8 mouse cellular contexts compared by ENCODE assay signal in genomic region chr4:152120311-152121182, GRCm38 (mm10). TPM values are rescaled to one million over a fixed set of nuclear protein-coding genes. Genes with fewer than 3 reads are reported as not detected.
A peak's percentile ranks its signal among the peaks of the same experiment; 100 is the strongest.
DNase-seq lines count a peak whose midpoint lies in the region; ATAC-seq and TF ChIP-seq lines count a peak whose summit lies in the region.

No protein-coding gene starts in this region.

- no peak overlapping the region for H3K27ac ChIP-seq in heart, embryonic 10.5 days
- no peak overlapping the region for H3K27ac ChIP-seq in heart, postnatal 0 days (ENCODE audit: low read depth)
- H3K27ac ChIP-seq in midbrain, embryonic 12.5 days (replicated peaks): no peak overlapping the region

- WGBS in heart, embryonic 10.5 days: 2% methylated on average over 31 of the region's 31 CpGs
- 4% methylated on average over 31 of the region's 31 CpGs for WGBS in heart, postnatal 0 days
- 2% methylated on average over 31 of the region's 31 CpGs for WGBS in midbrain, embryonic 12.5 days

- peaks cover 98% of the 10 kb centered on the region for H3K27me3 ChIP-seq in heart, embryonic 10.5 days (ENCODE audit: insufficient read depth, poor library complexity, severe bottlenecking)
- H3K27me3 ChIP-seq in heart, postnatal 0 days (ENCODE audit: control insufficient read depth, insufficient read depth, low read length): peaks cover 92% of the 10 kb centered on the region
- H3K27me3 ChIP-seq in midbrain, embryonic 12.5 days: peaks cover 100% of the 10 kb centered on the region

- ATAC-seq in CD4-positive, CD25-positive, alpha-beta regulatory T cell, adult 4 months: peak; percentile 62
- ATAC-seq in heart, postnatal 0 days (ENCODE audit: insufficient read depth, low read depth): no peak
- ATAC-seq in midbrain, embryonic 12.5 days (ENCODE audit: low FRiP score, low read depth): no peak
- ATAC-seq in erythroblast, adult 5-6 weeks (replicated peaks; ENCODE audit: low FRiP score, poor library complexity, severe bottlenecking): no peak

- H3K4me3 ChIP-seq in heart, embryonic 10.5 days: peak overlapping the region; percentile 42
- peak overlapping the region; percentile 33 for H3K4me3 ChIP-seq in heart, postnatal 0 days (ENCODE audit: low read depth, low read length)
- peak overlapping the region; percentile 18 for H3K4me3 ChIP-seq in midbrain, embryonic 12.5 days

- no peak for TF ChIP-seq EP300 in heart, postnatal 0 days (IDR thresholded peaks at IDR 0.05; ENCODE audit: low read depth)

- no peak for DNase-seq in heart, embryonic 10.5 days (ENCODE audit: low spot score)
- no peak for DNase-seq in heart, adult 18-20 months
- peak; percentile 48 for DNase-seq in heart, postnatal 0 days (ENCODE audit: low spot score)
- no peak for DNase-seq in cerebellum, adult 11-12 months
- no peak for DNase-seq in adrenal gland, adult 8-10 months

- no peak for TF ChIP-seq CTCF in heart, postnatal 0 days (IDR thresholded peaks at IDR 0.05; ENCODE audit: low read depth)

- H3K36me3 ChIP-seq in heart, embryonic 10.5 days: no peaks in the 10 kb centered on the region
- no peaks in the 10 kb centered on the region for H3K36me3 ChIP-seq in heart, postnatal 0 days (replicated peaks; ENCODE audit: control insufficient read depth, insufficient read depth, low read length)
- no peaks in the 10 kb centered on the region for H3K36me3 ChIP-seq in midbrain, embryonic 12.5 days

- peak overlapping the region; percentile 56 for H3K4me2 ChIP-seq in heart, postnatal 0 days (ENCODE audit: low read depth, low read length)
- H3K4me2 ChIP-seq in midbrain, embryonic 12.5 days (replicated peaks): peak overlapping the region; percentile 30

- H3K9me3 ChIP-seq in heart, embryonic 10.5 days: no peaks in the 10 kb centered on the region
- H3K9me3 ChIP-seq in heart, postnatal 0 days (replicated peaks; ENCODE audit: control insufficient read depth, low read length): no peaks in the 10 kb centered on the region
- no peaks in the 10 kb centered on the region for H3K9me3 ChIP-seq in midbrain, embryonic 12.5 days

- no peak overlapping the region; the same call in 1 of the 2 replicates for H3K9ac ChIP-seq in heart, postnatal 0 days (replicated peaks; ENCODE audit: low read depth, low read length)
- H3K9ac ChIP-seq in midbrain, embryonic 12.5 days (replicated peaks): 0 out of 2 replicates have a peak overlapping the region, but pooled peaks have one; percentile 26

- peaks cover 50% of the 10 kb centered on the region for H3K4me1 ChIP-seq in heart, embryonic 10.5 days
- peaks cover 21% of the 10 kb centered on the region for H3K4me1 ChIP-seq in heart, postnatal 0 days (ENCODE audit: control insufficient read depth, insufficient read depth)
- H3K4me1 ChIP-seq in midbrain, embryonic 12.5 days: peaks cover 33% of the 10 kb centered on the region

RNA-seq across cellular contexts. Expression of gene Tnfrsf25, which starts 4.8 kb away (rescaled TPM):
- polyA plus RNA-seq in heart, embryonic 10.5 days (2016; fragmentation: Nextera tagmentation; extraction: Ambion mirVana): 0.90 and 1.3 TPM in 2 replicates
- 1 to 10 TPM; 1.4 to 1.6 TPM for total RNA-seq in heart, adult 18-20 months (2021)
- polyA plus RNA-seq in CD4-positive, CD25-positive, alpha-beta regulatory T cell, adult 4 months (2017; shearing (Covaris generic)): 100 to 1,000 TPM; 125 to 170 TPM
- 0.89 TPM in 1 of 2 replicates, not detected in the other for total RNA-seq in heart, postnatal 0 days (2014; rRNA removed; ENCODE audit: low replicate concordance)
- 0.75 and 1.2 TPM in 2 replicates for polyA plus RNA-seq in heart, postnatal 0 days (2015; fragmentation: Nextera tagmentation; extraction: Ambion mirVana)
- 0.73 and 0.83 TPM in 2 replicates for polyA plus RNA-seq in midbrain, embryonic 12.5 days (2016; fragmentation: Nextera tagmentation; extraction: Ambion mirVana)
- total RNA-seq in adrenal gland, adult 8-10 months (2022): 1 to 10 TPM in 3 of 4 experiments, under 1 TPM in 1; 0.73 to 2.0 (median 1.3) TPM
- total RNA-seq in erythroblast, adult 5-6 weeks (2015; ENCODE audit: low replicate concordance): not detected in 2 replicates
- not detected in 2 replicates for total RNA-seq in erythroblast, adult 5-6 weeks (2017; ENCODE audit: low replicate concordance)

RNA-seq across cellular contexts. Expression of gene Espn, which starts 31.6 kb away (rescaled TPM):
- polyA plus RNA-seq in heart, embryonic 10.5 days (2016; fragmentation: Nextera tagmentation; extraction: Ambion mirVana): 1.4 and 4.0 TPM in 2 replicates
- total RNA-seq in heart, adult 18-20 months (2021): 1 to 10 TPM; 2.5 to 2.7 TPM
- polyA plus RNA-seq in CD4-positive, CD25-positive, alpha-beta regulatory T cell, adult 4 months (2017; shearing (Covaris generic)): 1 to 10 TPM; 9.5 to 9.9 TPM
- total RNA-seq in heart, postnatal 0 days (2014; rRNA removed; ENCODE audit: low replicate concordance): 0.34 and 0.97 TPM in 2 replicates
- polyA plus RNA-seq in heart, postnatal 0 days (2015; fragmentation: Nextera tagmentation; extraction: Ambion mirVana): 0.69 and 0.87 TPM in 2 replicates
- 0.26 TPM in 1 of 2 replicates, not detected in the other for polyA plus RNA-seq in midbrain, embryonic 12.5 days (2016; fragmentation: Nextera tagmentation; extraction: Ambion mirVana)
- 1 to 10 TPM; 2.1 to 6.0 (median 4.4) TPM for total RNA-seq in adrenal gland, adult 8-10 months (2022)
- total RNA-seq in erythroblast, adult 5-6 weeks (2015; ENCODE audit: low replicate concordance): not detected in 2 replicates
- total RNA-seq in erythroblast, adult 5-6 weeks (2017; ENCODE audit: low replicate concordance): 0.34 and 0.42 TPM in 2 replicates

RNA-seq across cellular contexts. Expression of gene Hes2, which starts 38.1 kb away (rescaled TPM):
- polyA plus RNA-seq in heart, embryonic 10.5 days (2016; fragmentation: Nextera tagmentation; extraction: Ambion mirVana): not detected in 2 replicates
- total RNA-seq in heart, adult 18-20 months (2021): not detected
- polyA plus RNA-seq in CD4-positive, CD25-positive, alpha-beta regulatory T cell, adult 4 months (2017; shearing (Covaris generic)): not detected
- not detected in 2 replicates for total RNA-seq in heart, postnatal 0 days (2014; rRNA removed; ENCODE audit: low replicate concordance)
- polyA plus RNA-seq in heart, postnatal 0 days (2015; fragmentation: Nextera tagmentation; extraction: Ambion mirVana): not detected in 2 replicates
- 0.47 and 0.60 TPM in 2 replicates for polyA plus RNA-seq in midbrain, embryonic 12.5 days (2016; fragmentation: Nextera tagmentation; extraction: Ambion mirVana)
- total RNA-seq in adrenal gland, adult 8-10 months (2022): not detected
- not detected in 2 replicates for total RNA-seq in erythroblast, adult 5-6 weeks (2015; ENCODE audit: low replicate concordance)
- total RNA-seq in erythroblast, adult 5-6 weeks (2017; ENCODE audit: low replicate concordance): not detected in 2 replicates

RNA-seq across cellular contexts. Expression of gene Plekhg5, which starts 48.2 kb away (rescaled TPM):
- polyA plus RNA-seq in heart, embryonic 10.5 days (2016; fragmentation: Nextera tagmentation; extraction: Ambion mirVana): 10.1 and 10.2 TPM in 2 replicates
- 10 to 100 TPM; 10.9 to 15.9 TPM for total RNA-seq in heart, adult 18-20 months (2021)
- 1 to 10 TPM; 1.7 to 2.4 TPM for polyA plus RNA-seq in CD4-positive, CD25-positive, alpha-beta regulatory T cell, adult 4 months (2017; shearing (Covaris generic))
- 16.6 and 18.0 TPM in 2 replicates for total RNA-seq in heart, postnatal 0 days (2014; rRNA removed; ENCODE audit: low replicate concordance)
- 8.8 and 10.6 TPM in 2 replicates for polyA plus RNA-seq in heart, postnatal 0 days (2015; fragmentation: Nextera tagmentation; extraction: Ambion mirVana)
- polyA plus RNA-seq in midbrain, embryonic 12.5 days (2016; fragmentation: Nextera tagmentation; extraction: Ambion mirVana): 9.4 and 9.9 TPM in 2 replicates
- 10 to 100 TPM in 3 of 4 experiments, 1 to 10 TPM in 1; 8.7 to 19.5 (median 15.4) TPM for total RNA-seq in adrenal gland, adult 8-10 months (2022)
- 0.42 TPM in 1 of 2 replicates, not detected in the other for total RNA-seq in erythroblast, adult 5-6 weeks (2015; ENCODE audit: low replicate concordance)
- 1.4 and 2.0 TPM in 2 replicates for total RNA-seq in erythroblast, adult 5-6 weeks (2017; ENCODE audit: low replicate concordance)

RNA-seq across cellular contexts. Expression of gene Acot7, which starts 57.4 kb away (rescaled TPM):
- polyA plus RNA-seq in heart, embryonic 10.5 days (2016; fragmentation: Nextera tagmentation; extraction: Ambion mirVana): 43.7 and 48.9 TPM in 2 replicates
- 10 to 100 TPM; 61.9 to 66.2 TPM for total RNA-seq in heart, adult 18-20 months (2021)
- polyA plus RNA-seq in CD4-positive, CD25-positive, alpha-beta regulatory T cell, adult 4 months (2017; shearing (Covaris generic)): 100 to 1,000 TPM; 108 to 145 TPM
- total RNA-seq in heart, postnatal 0 days (2014; rRNA removed; ENCODE audit: low replicate concordance): 17.9 and 39.5 TPM in 2 replicates
- polyA plus RNA-seq in heart, postnatal 0 days (2015; fragmentation: Nextera tagmentation; extraction: Ambion mirVana): 68.8 and 73.5 TPM in 2 replicates
- 104 and 105 TPM in 2 replicates for polyA plus RNA-seq in midbrain, embryonic 12.5 days (2016; fragmentation: Nextera tagmentation; extraction: Ambion mirVana)
- 10 to 100 TPM; 49.5 to 53.2 (median 51.8) TPM for total RNA-seq in adrenal gland, adult 8-10 months (2022)
- total RNA-seq in erythroblast, adult 5-6 weeks (2015; ENCODE audit: low replicate concordance): 15.3 and 19.4 TPM in 2 replicates
- total RNA-seq in erythroblast, adult 5-6 weeks (2017; ENCODE audit: low replicate concordance): 5.2 and 9.7 TPM in 2 replicates
